Mouse (Mus musculus): ENCODE results near the gene Carmil1.

DNA sequence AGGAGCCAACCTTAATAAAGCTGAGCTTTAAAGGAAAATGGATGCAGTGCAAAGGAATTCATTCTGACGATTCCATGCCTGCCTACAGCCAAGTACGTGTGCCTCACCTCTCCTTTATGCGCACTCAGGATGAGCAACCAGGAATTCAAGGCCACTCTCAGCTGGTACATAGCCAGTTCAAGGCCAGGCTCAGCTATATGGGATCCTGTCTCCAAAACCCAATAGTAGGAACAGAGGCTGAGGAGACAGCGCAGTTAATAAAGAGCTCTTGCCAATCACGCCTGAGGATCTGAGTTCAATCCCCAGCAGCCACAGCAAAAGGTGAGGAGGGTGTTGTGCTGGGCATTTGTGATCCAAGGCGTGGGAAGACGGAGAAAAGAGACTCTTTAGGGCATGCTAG, 29.4 kb downstream of the Carmil1 start:
- TF ChIP-seq MAX (IDR thresholded peaks at IDR 0.05; ENCODE audit: low read depth) (no peak), MYOD1 (IDR thresholded peaks at IDR 0.05; ENCODE audit: control insufficient read depth in 1 of 3, insufficient read length in 2 of 3, low read depth in 2 of 3) (no peak), POLR2A (IDR thresholded peaks at IDR 0.05; ENCODE audit: insufficient read length, low read depth) (no peak), MYOG (IDR thresholded peaks at IDR 0.05; ENCODE audit: control insufficient read depth in 1 of 3, insufficient read depth in 1 of 3, insufficient read length in 2 of 3, low read depth in 2 of 3) (no peak), USF1 (IDR thresholded peaks at IDR 0.05; ENCODE audit: low read depth) (no peak), POLR2AphosphoS2 (IDR thresholded peaks at IDR 0.05; ENCODE audit: insufficient read length, low read depth) (no peak), E2F4 (IDR thresholded peaks at IDR 0.05; ENCODE audit: insufficient read depth) (no peak), TCF12 (IDR thresholded peaks at IDR 0.05; ENCODE audit: insufficient read depth, poor library complexity, severe bottlenecking) (no peak), REST (IDR thresholded peaks at IDR 0.05; ENCODE audit: insufficient read depth, insufficient read length) (no peak), SRF (IDR thresholded peaks at IDR 0.05; ENCODE audit: control insufficient read depth, insufficient read length, low read depth) (no peak), CEBPB (IDR thresholded peaks at IDR 0.05; ENCODE audit: insufficient read depth, poor library complexity, severe bottlenecking) (no peak)

Measured in myocyte (in vitro differentiated cells).